Mouse (Mus musculus): ENCODE measurements around the gene Gpatch3.
A peak's percentile ranks its signal among the peaks of the same experiment; 100 is the strongest.

The Gpatch3 gene

GRCm38 (mm10) chr4:133584059-133584951 is 9.8 kb downstream of the Gpatch3 start, which contains the start of gene Gpn2:
Gene Gpn2 (plus strand): TSS chr4:133584362.
- peak; percentile 88 for DNase-seq (ENCODE audit: low read depth)

GRCm38 (mm10) chr4:133592570-133592969 is 18.0 kb downstream of the Gpatch3 start:
- DNase-seq (ENCODE audit: low read depth), result peak; percentile 50

DNA sequence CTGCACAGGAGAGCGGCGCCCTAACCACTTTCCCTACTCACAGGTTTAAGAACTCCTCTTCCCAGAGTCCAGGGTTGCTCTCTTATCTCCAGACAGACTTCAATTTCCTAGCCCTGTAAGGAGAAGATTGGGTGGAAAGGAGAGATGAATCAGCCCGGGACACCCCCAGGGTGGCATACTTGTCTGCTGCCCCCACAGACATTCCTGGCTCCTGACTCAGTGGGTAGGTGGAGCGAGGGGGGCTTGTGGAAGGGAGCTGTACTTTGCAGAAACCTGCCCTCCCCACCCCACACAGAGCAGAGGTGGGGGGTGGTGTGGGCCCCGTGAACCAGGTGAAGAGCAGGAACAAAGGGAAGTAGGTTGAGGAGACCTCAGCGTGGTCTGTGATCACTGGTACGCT is 21.0 kb downstream of the Gpatch3 start:
- DNase-seq (ENCODE audit: low read depth), result no peak

DNA sequence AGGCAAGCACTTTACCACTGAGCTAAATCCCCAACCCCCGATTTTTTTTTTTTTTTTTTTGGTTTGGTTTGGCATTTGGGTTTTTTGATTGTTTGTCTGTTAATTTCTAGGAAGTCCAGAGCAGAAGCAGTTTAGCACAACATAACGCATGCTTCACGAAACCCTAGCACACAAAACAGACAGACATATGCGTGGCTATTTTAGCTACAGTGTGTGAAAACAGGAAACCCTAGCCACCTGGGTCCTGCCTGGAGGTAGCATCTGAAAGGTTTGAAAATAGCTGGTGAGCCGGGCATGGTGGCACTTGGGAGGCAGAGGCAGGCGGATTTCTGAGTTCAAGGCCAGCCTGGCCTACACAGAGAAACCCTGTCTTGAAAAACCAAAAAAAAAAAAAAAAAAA is 21.5 kb downstream of the Gpatch3 start:
- DNase-seq (ENCODE audit: low read depth), result no peak

- DNase-seq (ENCODE audit: low read depth), result no peak
These were observed 24.1 kb downstream of the Gpatch3 start for GRCm38 (mm10) chr4:133598616-133599015.

DNA sequence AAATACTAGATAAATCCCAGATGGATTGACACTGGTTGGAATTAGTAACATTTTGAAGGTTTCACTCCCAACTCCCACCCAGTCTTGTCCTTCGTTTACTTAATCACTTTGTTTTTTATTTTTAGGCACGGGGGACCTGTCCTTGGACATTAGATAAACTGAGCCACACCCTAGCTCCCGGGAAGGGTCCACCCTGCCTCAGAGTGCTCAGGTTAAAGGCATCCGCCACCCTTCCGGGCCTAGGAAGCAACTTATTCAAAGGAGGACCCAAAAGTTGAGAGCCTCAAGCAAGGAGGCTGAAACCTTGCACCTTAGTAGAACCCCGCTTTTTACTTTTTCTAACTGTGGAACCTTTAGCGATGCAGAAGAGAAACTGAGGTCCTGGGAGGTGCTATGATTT is 24.6 kb downstream of the Gpatch3 start:
- DNase-seq (ENCODE audit: low read depth), result no peak

GRCm38 (mm10) chr4:133599571-133600073 is 25.1 kb downstream of the Gpatch3 start:
- DNase-seq (ENCODE audit: low read depth), result peak; percentile 75

GRCm38 (mm10) chr4:133600306-133600705 is 25.8 kb downstream of the Gpatch3 start:
- DNase-seq (ENCODE audit: low read depth), result no peak

DNA sequence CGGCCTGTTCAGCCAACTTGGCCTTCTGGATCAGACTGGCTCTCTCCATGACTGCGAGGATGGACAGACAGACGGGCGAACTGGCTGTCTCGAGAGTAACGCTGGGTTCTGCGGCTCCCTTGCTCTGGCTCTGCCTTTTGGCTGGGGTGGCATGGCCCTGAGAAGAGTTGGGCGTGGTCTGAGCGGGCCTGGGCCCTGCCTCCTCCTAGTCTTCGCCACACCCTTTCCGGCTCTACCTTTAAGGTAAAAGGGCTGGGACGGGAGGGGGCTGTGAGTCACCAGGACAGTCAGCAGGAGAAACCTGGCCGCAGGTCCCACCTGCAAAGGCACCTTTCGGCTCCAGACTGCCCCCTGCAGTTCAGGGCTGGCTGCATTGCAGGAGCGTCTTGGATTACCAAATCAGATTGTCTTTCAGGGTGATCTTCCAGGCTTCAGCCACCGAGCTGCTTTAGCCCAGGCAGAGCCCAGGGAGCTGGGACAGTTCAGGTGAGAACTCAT is 27.2 kb downstream of the Gpatch3 start, which contains the start of gene Sfn:
Gene Sfn (minus strand): TSS at position 448 of the 498 bp plus-strand sequence.
- no peak for DNase-seq (ENCODE audit: low read depth)

GRCm38 (mm10) chr4:133603056-133603455 is 28.5 kb downstream of the Gpatch3 start:
- DNase-seq (ENCODE audit: low read depth), result no peak

DNA sequence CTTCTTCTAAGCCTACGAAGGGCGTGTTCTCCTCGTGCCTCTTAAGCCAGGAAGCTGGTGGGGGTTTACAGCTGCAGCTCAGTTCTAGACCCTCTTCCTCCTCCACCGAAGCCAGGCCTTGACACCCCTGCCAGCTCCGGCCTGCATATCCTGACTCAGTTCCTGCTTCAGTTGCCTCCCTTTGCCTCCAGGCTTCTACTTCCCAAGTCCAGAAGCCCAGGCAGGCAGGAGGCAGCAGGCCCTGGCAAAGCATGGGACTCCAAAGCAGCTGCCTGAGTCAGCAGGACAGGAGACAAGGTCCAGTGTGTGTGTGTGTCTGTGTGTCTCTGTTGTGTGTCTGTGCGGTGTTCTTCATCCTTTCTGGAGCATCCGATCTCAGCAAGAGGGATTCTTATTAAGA is 29.6 kb downstream of the Gpatch3 start:
- DNase-seq (ENCODE audit: low read depth), result no peak

DNA sequence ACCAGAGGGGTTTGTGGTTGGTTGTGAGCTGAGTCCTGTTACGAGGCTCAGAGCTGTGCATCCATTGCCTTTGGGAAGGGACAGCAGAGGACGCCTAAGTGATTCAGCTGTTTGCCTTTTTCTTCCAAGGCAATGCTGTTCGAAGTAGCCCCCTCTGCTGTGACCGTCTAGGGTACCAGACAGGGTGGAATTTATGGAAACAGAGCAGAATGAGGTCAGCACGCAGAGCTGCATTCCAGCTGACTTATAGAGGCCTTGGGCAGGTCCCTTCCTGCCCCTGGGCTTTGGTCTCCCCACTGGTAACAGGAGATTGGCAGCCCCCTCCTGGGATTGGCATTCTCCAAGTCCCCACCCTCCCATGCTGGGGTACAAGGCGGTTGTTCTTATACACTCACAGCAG is 30.3 kb downstream of the Gpatch3 start:
- DNase-seq (ENCODE audit: low read depth), result no peak

DNA sequence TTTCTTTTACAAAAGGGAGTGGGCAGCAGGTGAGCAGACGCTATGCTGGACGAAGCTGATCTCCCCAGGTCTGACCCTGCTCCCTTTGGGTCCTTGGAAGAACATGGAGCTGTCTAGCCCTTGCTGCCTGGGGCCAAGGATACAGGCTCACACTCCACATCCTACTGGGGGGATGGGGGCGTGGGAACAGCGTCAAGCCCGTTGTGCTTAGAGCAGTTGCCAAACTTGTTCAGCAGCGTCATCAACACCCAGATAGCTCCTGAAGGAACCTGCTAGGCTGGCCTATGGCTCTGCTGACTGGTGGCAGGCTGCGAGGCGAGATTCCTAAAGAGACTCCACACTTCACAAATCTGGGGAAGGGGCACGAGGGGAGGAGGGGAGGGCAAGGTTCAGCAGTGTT is 30.8 kb downstream of the Gpatch3 start:
- no peak for DNase-seq (ENCODE audit: low read depth)

- no peak for DNase-seq (ENCODE audit: low read depth)
These were observed 32.7 kb downstream of the Gpatch3 start for GRCm38 (mm10) chr4:133607284-133607683.

- peak; percentile 72 for DNase-seq (ENCODE audit: low read depth)
These were observed 35.2 kb downstream of the Gpatch3 start for GRCm38 (mm10) chr4:133609719-133610118.

DNA sequence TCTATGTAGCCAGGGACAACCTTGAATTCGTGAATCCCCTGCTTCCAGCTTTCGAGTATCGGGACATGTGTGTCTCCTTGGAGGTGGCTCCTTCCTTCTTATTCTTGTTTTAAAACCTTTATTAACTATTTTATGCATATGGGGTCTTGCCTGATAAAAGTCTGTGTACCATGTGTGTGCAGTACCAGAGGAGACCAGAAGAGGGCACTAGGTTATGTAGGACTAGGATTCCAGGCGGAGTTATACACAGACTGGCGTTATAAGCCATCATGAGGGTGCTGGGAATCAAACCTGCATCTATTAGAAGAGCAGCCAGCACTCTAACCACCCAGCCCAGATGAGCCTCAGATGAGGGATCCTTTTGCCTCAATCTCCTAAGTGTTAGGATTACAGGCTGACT is 37.3 kb downstream of the Gpatch3 start:
- DNase-seq (ENCODE audit: low read depth), result no peak

DNA sequence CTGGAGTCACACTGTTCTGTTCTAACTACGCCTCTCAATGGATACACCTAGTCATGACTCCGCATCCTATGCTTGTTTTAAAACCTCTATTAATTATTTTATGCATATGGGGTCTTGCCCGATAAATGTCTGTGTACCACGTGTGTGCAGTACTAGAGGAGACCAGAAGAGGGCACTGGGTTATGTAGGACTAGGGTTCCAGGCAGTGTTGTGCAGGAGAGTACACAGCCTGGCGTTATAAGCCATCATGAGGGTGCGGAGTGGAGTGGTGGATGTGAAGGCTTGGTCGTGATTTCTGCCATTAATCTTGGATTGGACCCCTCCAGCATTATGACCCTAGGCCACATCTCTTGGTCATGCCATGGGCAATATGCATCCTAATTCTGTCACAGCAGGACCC is 37.9 kb downstream of the Gpatch3 start:
- no peak for DNase-seq (ENCODE audit: low read depth)

DNA sequence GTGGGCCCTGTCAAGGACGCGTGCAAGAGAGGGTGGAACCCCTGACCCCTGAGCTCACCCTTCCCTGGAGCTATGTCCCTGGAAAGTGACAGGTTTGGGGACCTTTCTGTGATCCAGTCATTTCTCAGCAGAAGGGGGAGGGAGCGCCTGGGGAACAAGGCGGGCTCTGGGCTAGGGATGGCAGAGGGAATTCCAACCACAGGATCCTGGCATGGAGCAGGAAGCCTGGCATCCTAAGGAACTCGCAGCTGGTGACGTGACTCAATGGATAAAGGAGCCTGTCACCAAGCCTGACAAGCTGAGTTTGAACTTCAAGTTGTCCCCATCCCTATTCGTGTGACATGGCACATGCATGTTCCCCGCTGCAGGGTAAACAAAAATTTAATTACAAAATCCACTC is 38.5 kb downstream of the Gpatch3 start:
- DNase-seq (ENCODE audit: low read depth), result no peak

DNA sequence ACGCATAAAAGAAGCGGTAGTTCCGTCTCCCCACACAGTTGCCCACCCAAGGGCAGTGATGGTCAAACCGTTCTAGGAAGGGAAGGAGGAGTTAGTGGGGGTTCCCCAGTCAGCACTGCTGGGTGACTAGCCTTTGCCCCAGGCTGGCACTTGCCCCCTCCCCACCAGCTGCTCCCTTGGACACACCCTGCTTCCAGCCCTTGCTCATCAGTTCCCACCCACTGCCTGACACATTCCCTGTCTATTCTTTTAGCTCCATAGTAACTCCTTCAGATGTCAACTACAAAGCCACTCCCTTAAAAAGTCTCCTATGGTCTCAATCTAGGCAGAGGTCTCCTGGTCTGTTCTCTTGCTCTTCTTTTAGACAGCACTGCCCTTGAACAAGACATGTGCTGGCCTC is 39.3 kb downstream of the Gpatch3 start:
- DNase-seq (ENCODE audit: low read depth), result no peak

GRCm38 (mm10) chr4:133614274-133614761 is 39.8 kb downstream of the Gpatch3 start:
- no peak for DNase-seq (ENCODE audit: low read depth)

GRCm38 (mm10) chr4:133615416-133615815 is 40.9 kb downstream of the Gpatch3 start:
- no peak for DNase-seq (ENCODE audit: low read depth)

DNA sequence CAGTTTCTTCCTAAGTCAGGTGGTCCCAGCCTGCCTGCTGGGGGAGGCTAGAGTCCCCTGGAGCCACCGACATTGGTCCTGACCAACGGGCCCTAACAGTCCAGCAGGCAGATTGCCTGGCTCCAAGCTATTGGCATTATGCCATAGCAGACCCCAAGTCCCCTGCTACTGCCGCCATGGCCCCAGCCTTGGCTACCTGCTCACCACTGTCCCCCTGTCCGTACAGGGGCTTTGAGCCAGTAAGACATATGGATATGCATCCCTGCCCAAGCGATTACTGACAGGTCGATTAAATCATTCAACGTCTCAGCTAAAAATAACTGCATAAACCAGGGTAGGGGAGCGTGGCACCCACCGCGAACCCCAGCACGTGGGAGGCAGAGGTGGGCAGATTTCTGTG is 43.4 kb downstream of the Gpatch3 start:
- DNase-seq (ENCODE audit: low read depth), result no peak

DNA sequence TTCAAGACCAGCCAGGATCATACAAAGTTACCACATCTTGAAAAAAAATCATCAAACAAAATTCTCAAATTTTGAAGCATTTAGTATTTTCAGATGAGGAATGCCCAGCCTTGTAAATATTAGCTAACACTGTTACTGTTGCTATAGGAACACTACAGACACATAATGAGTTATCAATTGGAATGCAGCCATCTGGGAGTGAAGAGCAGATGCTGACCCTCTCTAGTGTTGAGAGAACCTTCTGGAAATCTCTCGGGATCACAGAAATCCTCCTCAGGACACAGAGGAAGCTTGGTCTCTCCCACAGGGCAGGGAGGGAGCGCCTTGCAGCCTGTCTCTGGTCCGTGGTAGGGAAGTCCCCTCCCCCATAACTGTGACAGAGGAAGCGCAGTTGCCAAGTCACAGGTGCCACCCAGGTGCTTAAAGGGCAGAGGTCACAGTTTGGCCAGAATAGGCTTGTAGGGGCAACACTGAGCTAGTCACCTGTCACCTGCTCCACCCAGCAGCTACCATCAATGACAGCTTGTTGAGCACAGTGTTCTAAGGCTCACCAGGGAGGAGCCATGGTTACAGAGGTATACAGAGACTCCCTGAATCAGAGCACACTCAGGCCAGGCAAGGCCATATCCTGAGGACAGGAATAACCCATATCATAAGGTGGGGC is 45.1 kb downstream of the Gpatch3 start:
- no peak for DNase-seq (ENCODE audit: low read depth)

All from c-Kit-positive CD71-negative TER-119-negative erythroid progenitor cells, embryonic 14.5 days (primary cell).